In the genomic region with DNA sequence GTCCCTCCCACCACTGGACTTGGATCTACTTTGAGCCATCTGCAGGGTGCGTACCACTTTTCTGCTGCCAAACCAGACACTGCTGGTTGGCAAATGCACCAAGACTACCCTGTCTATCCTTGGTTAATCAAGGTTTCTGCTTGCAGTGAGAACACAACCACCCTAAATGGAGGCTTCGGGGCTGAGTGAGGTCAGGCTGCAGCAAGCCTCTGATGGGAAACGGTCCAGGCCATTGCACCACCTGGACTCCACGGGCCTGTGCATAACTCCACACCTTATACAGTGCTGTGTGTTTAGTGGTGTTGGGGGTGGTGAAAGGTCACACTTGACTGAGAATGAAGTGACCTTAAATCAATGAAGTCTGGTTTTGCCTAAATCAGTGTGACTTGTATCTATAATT, we compare ENCODE assay signal across 11 mouse cellular contexts. TPM values are rescaled to one million over a fixed set of nuclear protein-coding genes. Genes with fewer than 3 reads are reported as not detected.
DNase-seq lines count a peak whose midpoint lies in the region; ATAC-seq and TF ChIP-seq lines count a peak whose summit lies in the region.
"Had no signal": no experiment of that assay in that cellular context is flagged by ENCODE, and none has a peak within 500 bp of the region (broad histone marks: within the 10 kb centered on the region; RNA-seq: fewer than 3 reads in every experiment).

No protein-coding gene starts in this region.

- no peaks in the 10 kb centered on the region for H3K9me3 ChIP-seq in forebrain, embryonic 14.5 days (replicated peaks; ENCODE audit: control insufficient read depth, low read length)
- no peaks in the 10 kb centered on the region for H3K9me3 ChIP-seq in forebrain, postnatal 0 days (ENCODE audit: low read length)
- no peaks in the 10 kb centered on the region for H3K9me3 ChIP-seq in heart, postnatal 0 days (replicated peaks; ENCODE audit: control insufficient read depth, low read length)
- no peaks in the 10 kb centered on the region for H3K9me3 ChIP-seq in liver, embryonic 16.5 days (replicated peaks; ENCODE audit: control insufficient read depth, low read length)
- H3K9me3 ChIP-seq: limb, embryonic 13.5 days had no signal

- intact Hi-C loops in left cerebral cortex, postnatal 14 days (cut with DNase I): loop anchor here (5.0 kb wide), 1 partner anchor 45 kb away; no protein-coding TSS in a partner anchor

- peak; percentile 21 for DNase-seq in forebrain, embryonic 14.5 days (ENCODE audit: low spot score)
- no peak for DNase-seq in forebrain, postnatal 0 days
- DNase-seq in heart, postnatal 0 days (ENCODE audit: low spot score): no peak
- DNase-seq in heart, adult 8-10 months (ENCODE audit: low spot score): no peak
- DNase-seq in fat pad, adult 2 months (ENCODE audit: extremely low read depth, low read depth, low spot score): peak; percentile 63
- DNase-seq in left cerebral cortex, postnatal 14 days (ENCODE audit: low spot score in 2 of 2): no peak
- DNase-seq: right cerebral cortex, adult 18-20 months; thymus, adult 2 months had no signal

- TF ChIP-seq EP300 in heart, postnatal 0 days (IDR thresholded peaks at IDR 0.05; ENCODE audit: low read depth): no peak

- H3K27me3 ChIP-seq in forebrain, embryonic 14.5 days (replicated peaks; ENCODE audit: control insufficient read depth, insufficient read depth, low read length): no peaks in the 10 kb centered on the region
- H3K27me3 ChIP-seq in forebrain, postnatal 0 days (ENCODE audit: insufficient read depth, low read length): no peaks in the 10 kb centered on the region
- no peaks in the 10 kb centered on the region for H3K27me3 ChIP-seq in heart, postnatal 0 days (ENCODE audit: control insufficient read depth, insufficient read depth, low read length)
- H3K27me3 ChIP-seq in liver, embryonic 16.5 days (ENCODE audit: control insufficient read depth, insufficient read depth, low read depth, low read length): no peaks in the 10 kb centered on the region
- H3K27me3 ChIP-seq: limb, embryonic 13.5 days had no signal

- TF ChIP-seq CTCF in forebrain, postnatal 0 days (IDR thresholded peaks at IDR 0.05; ENCODE audit: low read depth): no peak
- TF ChIP-seq CTCF in heart, postnatal 0 days (IDR thresholded peaks at IDR 0.05; ENCODE audit: low read depth): no peak

- H3K4me1 ChIP-seq in forebrain, embryonic 14.5 days (ENCODE audit: control insufficient read depth, insufficient read depth, low read length): peaks cover 27% of the 10 kb centered on the region
- H3K4me1 ChIP-seq in forebrain, postnatal 0 days (ENCODE audit: insufficient read depth): peaks cover 21% of the 10 kb centered on the region
- H3K4me1 ChIP-seq in heart, postnatal 0 days (ENCODE audit: control insufficient read depth, insufficient read depth): peaks cover 70% of the 10 kb centered on the region
- peaks cover 56% of the 10 kb centered on the region for H3K4me1 ChIP-seq in liver, embryonic 16.5 days (ENCODE audit: control insufficient read depth, low read depth, low read length)

- no peak overlapping the region for H3K27ac ChIP-seq in forebrain, embryonic 14.5 days (ENCODE audit: low read depth, low read length)
- H3K27ac ChIP-seq in forebrain, postnatal 0 days (ENCODE audit: low read depth, low read length): no peak overlapping the region
- H3K27ac ChIP-seq in heart, postnatal 0 days (ENCODE audit: low read depth): no peak overlapping the region
- H3K27ac ChIP-seq in liver, embryonic 16.5 days (ENCODE audit: low read length): no peak overlapping the region
- H3K27ac ChIP-seq: limb, embryonic 13.5 days had no signal

- H3K4me2 ChIP-seq in forebrain, embryonic 14.5 days (ENCODE audit: low read length): no peak overlapping the region
- H3K4me2 ChIP-seq in forebrain, postnatal 0 days (ENCODE audit: low read depth): no peak overlapping the region
- no peak overlapping the region for H3K4me2 ChIP-seq in heart, postnatal 0 days (ENCODE audit: low read depth, low read length)
- H3K4me2 ChIP-seq in liver, embryonic 16.5 days (ENCODE audit: low read depth, low read length): no peak overlapping the region
- H3K4me2 ChIP-seq: limb, embryonic 13.5 days had no signal

- no peak overlapping the region for H3K4me3 ChIP-seq in forebrain, embryonic 14.5 days (ENCODE audit: low read depth, low read length)
- H3K4me3 ChIP-seq in forebrain, postnatal 0 days (ENCODE audit: low read depth, low read length): no peak overlapping the region
- H3K4me3 ChIP-seq in heart, postnatal 0 days (ENCODE audit: low read depth, low read length): no peak overlapping the region
- H3K4me3 ChIP-seq in liver, embryonic 16.5 days (ENCODE audit: low read depth, low read length): no peak overlapping the region
- H3K4me3 ChIP-seq: layer of hippocampus, adult 2 months; limb, embryonic 13.5 days had no signal

- no peak for ATAC-seq in forebrain, embryonic 14.5 days
- no peak for ATAC-seq in forebrain, postnatal 0 days
- 0 out of 2 replicates have a peak, but pooled peaks have one; percentile 2 for ATAC-seq in heart, postnatal 0 days (ENCODE audit: insufficient read depth, low read depth)
- peak; percentile 60; the same call in 1 of the 2 replicates for ATAC-seq in liver, embryonic 16.5 days (ENCODE audit: low read depth)

- 92% methylated on average over 4 of the region's 4 CpGs for WGBS in forebrain, embryonic 14.5 days
- WGBS in forebrain, postnatal 0 days: 67% methylated on average over 4 of the region's 4 CpGs
- 73% methylated on average over 4 of the region's 4 CpGs for WGBS in heart, postnatal 0 days
- WGBS in liver, embryonic 16.5 days (ENCODE audit: insufficient replicate concordance): 78% methylated on average over 4 of the region's 4 CpGs

- H3K9ac ChIP-seq in forebrain, embryonic 14.5 days (ENCODE audit: low read length): no peak overlapping the region
- no peak overlapping the region for H3K9ac ChIP-seq in forebrain, postnatal 0 days
- H3K9ac ChIP-seq in heart, postnatal 0 days (replicated peaks; ENCODE audit: low read depth, low read length): no peak overlapping the region
- no peak overlapping the region for H3K9ac ChIP-seq in liver, embryonic 16.5 days (ENCODE audit: low read depth, low read length)
- H3K9ac ChIP-seq: limb, embryonic 13.5 days had no signal

- no peaks in the 10 kb centered on the region for H3K36me3 ChIP-seq in forebrain, embryonic 14.5 days (ENCODE audit: control insufficient read depth, insufficient read depth, low read length)
- H3K36me3 ChIP-seq in forebrain, postnatal 0 days (ENCODE audit: insufficient read depth): no peaks in the 10 kb centered on the region
- no peaks in the 10 kb centered on the region; the same call in 1 of the 2 replicates for H3K36me3 ChIP-seq in heart, postnatal 0 days (replicated peaks; ENCODE audit: control insufficient read depth, insufficient read depth, low read length)
- H3K36me3 ChIP-seq in liver, embryonic 16.5 days (ENCODE audit: control insufficient read depth, insufficient read depth): no peaks in the 10 kb centered on the region
- H3K36me3 ChIP-seq: limb, embryonic 13.5 days had no signal

RNA-seq across cellular contexts. Expression of gene Rapgef1, which starts 47.6 kb away (rescaled TPM):
- polyA plus RNA-seq in forebrain, embryonic 14.5 days (2014; fragmentation: Nextera tagmentation; extraction: Ambion mirVana): 17.3 and 19.9 TPM in 2 replicates
- 81.9 and 99.1 TPM in 2 replicates for total RNA-seq in forebrain, postnatal 0 days (2014; rRNA removed)
- polyA plus RNA-seq in forebrain, postnatal 0 days (2015; fragmentation: Nextera tagmentation; extraction: Ambion mirVana): 17.9 and 19.4 TPM in 2 replicates
- 47.6 and 64.0 TPM in 2 replicates for total RNA-seq in heart, postnatal 0 days (2014; rRNA removed; ENCODE audit: low replicate concordance)
- 6.7 and 9.0 TPM in 2 replicates for polyA plus RNA-seq in heart, postnatal 0 days (2015; fragmentation: Nextera tagmentation; extraction: Ambion mirVana)
- 100 to 1,000 TPM in 3 of 4 experiments, 10 to 100 TPM in 1; 98.1 to 113 (median 107) TPM for total RNA-seq in heart, adult 8-10 months (2022)
- polyA plus RNA-seq in liver, embryonic 16.5 days (2015; fragmentation: Nextera tagmentation; extraction: Ambion mirVana): 4.2 and 4.7 TPM in 2 replicates
- 100 to 1,000 TPM; 118 to 124 TPM for total RNA-seq in left cerebral cortex, postnatal 14 days (2021)

Comparison
In these comparisons a context has a peak if more than half of its experiments do, and no peak if none do; other contexts are left out.
1. DNase-seq: peak in forebrain, embryonic 14.5 days (single experiment) and fat pad, adult 2 months (single experiment); none in forebrain, postnatal 0 days (single experiment), heart, postnatal 0 days (single experiment), heart, adult 8-10 months (single experiment) and left cerebral cortex, postnatal 14 days (0 of 2).
2. ATAC-seq: peak in heart, postnatal 0 days (single experiment) and liver, embryonic 16.5 days (single experiment); none in forebrain, embryonic 14.5 days (single experiment) and forebrain, postnatal 0 days (single experiment).